Mouse (Mus musculus) liver, postnatal 0 days (tissue): ENCODE data around the gene Cdh23. TPM values are rescaled to one million over a fixed set of nuclear protein-coding genes. Genes with fewer than 3 reads are reported as not detected.

ENCODE experiments used
- ATAC-seq: fragments of 200-750 bp; cut with Nextera tagmentation; 2 replicates; pipeline ENCODE4 v1.8.0; 2017; ENCODE audit warnings: mild to moderate bottlenecking, moderate library complexity
- DNase-seq: peaks from one replicate; pipeline ENCODE4 v3.0.0-alpha.2; 2016
- H3K27ac ChIP-seq: fragments of 300-500 bp; sonication (generic); 2 replicates; pipeline ENCODE4 v1.5.1; 2014; ENCODE audit warnings: antibody characterized with exemption, moderate library complexity, mild to moderate bottlenecking, low read depth
- H3K27me3 ChIP-seq: fragments of 300-500 bp; sonication (generic); 2 replicates; pipeline ENCODE4 v1.6.1; 2014; ENCODE audit warnings: low read length, control low read depth, mixed read lengths; ENCODE audit not compliant: insufficient read depth
- H3K36me3 ChIP-seq: fragments of 300-500 bp; sonication (generic); replicated peaks from 2 replicates; pipeline ENCODE4 v1.6.1; 2014; ENCODE audit warnings: mild to moderate bottlenecking, control low read depth, low read length, moderate library complexity, mixed read lengths; ENCODE audit not compliant: insufficient read depth
- H3K4me1 ChIP-seq: fragments of 300-500 bp; sonication (generic); 2 replicates; pipeline ENCODE4 v1.6.1; 2014; ENCODE audit warnings: antibody characterized with exemption, mild to moderate bottlenecking, control low read depth; ENCODE audit not compliant: insufficient read depth
- H3K4me2 ChIP-seq: fragments of 300-500 bp; sonication (generic); 2 replicates; pipeline ENCODE4 v1.6.1; 2014; ENCODE audit warnings: low read depth, mild to moderate bottlenecking, low read length, moderate library complexity, mixed read lengths
- H3K4me3 ChIP-seq: fragments of 300-500 bp; sonication (generic); 2 replicates; pipeline ENCODE4 v1.5.1; 2014; ENCODE audit warnings: low read depth, low read length
- H3K9ac ChIP-seq: fragments of 300-500 bp; sonication (generic); replicated peaks from 2 replicates; pipeline ENCODE4 v1.6.1; 2014; ENCODE audit warnings: mild to moderate bottlenecking, moderate library complexity
- H3K9me3 ChIP-seq: fragments of 300-500 bp; sonication (generic); 2 replicates; pipeline ENCODE4 v1.6.1; 2016; ENCODE audit warnings: mild to moderate bottlenecking, control low read depth, low read length, mixed read lengths
- CTCF ChIP-seq: sonication (generic); IDR thresholded peaks from 2 replicates; pipeline ENCODE4 v1.5.1; 2016; ENCODE audit warnings: antibody characterized with exemption, low read depth
- EP300 ChIP-seq: IDR thresholded peaks from 2 replicates; pipeline ENCODE4 v1.6.1; 2016; ENCODE audit warnings: antibody characterized with exemption, low read depth, mild to moderate bottlenecking
- WGBS: fragments of 180-500 bp; shearing (Covaris S2); extraction: QIAGEN DNeasy Blood & Tissue Kit; methylation state at CpG from one replicate; pipeline ENCODE4 v1.1.7; 2014; ENCODE audit not compliant: insufficient replicate concordance; 5-methylcytosine and 5-hydroxymethylcytosine counted together
- polyA plus RNA-seq: library from polyadenylated mRNA; unstranded; fragments of >200 nt; fragmentation: Nextera tagmentation; extraction: Ambion mirVana; gene quantifications from 2 replicates; pipeline ENCODE4 v1.2.1, GENCODE M21; 2015

Cdh23 gene
- polyA plus RNA-seq, 1 experiment from 2014 or later = 0.28 TPM

GRCm38 (mm10) chr10:60405460-60406177, 290.7 kb downstream of the Cdh23 start:
- Histone ChIP-seq H3K4me2 (no peak overlapping the region), H3K36me3 (no peaks in the 10 kb centered on the region), H3K9ac (no peak overlapping the region), H3K27me3 (no peaks in the 10 kb centered on the region), H3K4me1 (no peaks in the 10 kb centered on the region), H3K27ac (no peak overlapping the region), H3K4me3 (no peak overlapping the region), H3K9me3 (no peaks in the 10 kb centered on the region)
- WGBS = 44% methylated on average over 7 of the region's 7 CpGs
- DNase-seq (no peak), ATAC-seq (no peak)
- TF ChIP-seq CTCF (no peak), EP300 (no peak)

GRCm38 (mm10) chr10:60400507-60401295, 295.6 kb downstream of the Cdh23 start:
- H3K4me3 ChIP-seq = no peak overlapping the region
- H3K9me3 ChIP-seq = no peaks in the 10 kb centered on the region
- DNase-seq = no peak
- no peaks in the 10 kb centered on the region for H3K27me3 ChIP-seq
- 77% methylated on average over 11 of the region's 11 CpGs for WGBS
- no peak overlapping the region for H3K9ac ChIP-seq
- ATAC-seq = no peak
- H3K4me2 ChIP-seq = no peak overlapping the region
- no peaks in the 10 kb centered on the region for H3K36me3 ChIP-seq
- TF ChIP-seq EP300 = no peak
- no peak for TF ChIP-seq CTCF
- no peaks in the 10 kb centered on the region for H3K4me1 ChIP-seq
- H3K27ac ChIP-seq = no peak overlapping the region

GRCm38 (mm10) chr10:60399449-60399848, 296.8 kb downstream of the Cdh23 start, which contains the start of gene Gm17455:
Gene Gm17455 (plus strand): TSS chr10:60399726.
- Histone ChIP-seq H3K9ac (no peak within 1 kb of the TSS), H3K27me3 (no peaks in the 10 kb centered on the region), H3K27ac (no peak within 1 kb of the TSS), H3K9me3 (no peaks in the 10 kb centered on the region), H3K36me3 (no peaks in the 10 kb centered on the region), H3K4me3 (no peak within 1 kb of the TSS), H3K4me2 (no peak within 1 kb of the TSS), H3K4me1 (no peaks in the 10 kb centered on the region)
- TF ChIP-seq CTCF = no peak
- no peak for TF ChIP-seq EP300
- ATAC-seq = no peak
- WGBS = 64% methylated on average over 7 of the region's 7 CpGs
- no peak for DNase-seq

GRCm38 (mm10) chr10:60398051-60398814, 298.1 kb downstream of the Cdh23 start:
- Histone ChIP-seq H3K9ac (no peak overlapping the region), H3K4me3 (no peak overlapping the region), H3K4me1 (no peaks in the 10 kb centered on the region), H3K9me3 (no peaks in the 10 kb centered on the region), H3K27me3 (no peaks in the 10 kb centered on the region), H3K36me3 (no peaks in the 10 kb centered on the region), H3K27ac (no peak overlapping the region), H3K4me2 (no peak overlapping the region)
- DNase-seq (no peak), ATAC-seq (no peak)
- WGBS = 57% methylated on average over 10 of the region's 10 CpGs
- TF ChIP-seq EP300 = no peak
- TF ChIP-seq CTCF = peak; percentile 45

DNA sequence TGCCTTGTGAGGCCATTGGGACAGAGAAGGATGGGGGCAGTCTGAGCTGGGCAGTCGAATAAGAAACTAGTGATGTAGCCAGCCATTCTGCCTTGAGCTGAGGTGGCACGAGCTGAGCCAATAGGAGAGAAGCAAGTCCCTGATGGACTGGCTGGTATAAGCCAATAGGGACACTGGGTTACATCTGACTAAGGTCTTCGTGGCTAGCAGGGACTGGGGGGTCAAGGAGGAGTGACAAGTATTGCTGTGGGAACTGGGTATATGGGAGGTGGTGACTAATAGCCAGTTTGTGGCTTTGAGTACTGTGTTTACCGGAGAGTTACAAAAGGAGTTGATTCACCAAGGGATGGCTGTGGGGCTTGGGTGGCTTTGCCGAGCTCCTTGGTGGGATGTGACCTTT, 300.7 kb downstream of the Cdh23 start:
- no peak for ATAC-seq
- Histone ChIP-seq H3K36me3 (no peaks in the 10 kb centered on the region), H3K9me3 (no peaks in the 10 kb centered on the region), H3K9ac (no peak overlapping the region), H3K4me2 (no peak overlapping the region), H3K4me3 (no peak overlapping the region), H3K4me1 (peaks cover 6% of the 10 kb centered on the region; the same call in 1 of the 2 replicates), H3K27me3 (no peaks in the 10 kb centered on the region), H3K27ac (no peak overlapping the region)
- no peak for DNase-seq
- TF ChIP-seq EP300 (no peak), CTCF (no peak)
- WGBS = 53% methylated on average over 5 of the region's 5 CpGs

DNA sequence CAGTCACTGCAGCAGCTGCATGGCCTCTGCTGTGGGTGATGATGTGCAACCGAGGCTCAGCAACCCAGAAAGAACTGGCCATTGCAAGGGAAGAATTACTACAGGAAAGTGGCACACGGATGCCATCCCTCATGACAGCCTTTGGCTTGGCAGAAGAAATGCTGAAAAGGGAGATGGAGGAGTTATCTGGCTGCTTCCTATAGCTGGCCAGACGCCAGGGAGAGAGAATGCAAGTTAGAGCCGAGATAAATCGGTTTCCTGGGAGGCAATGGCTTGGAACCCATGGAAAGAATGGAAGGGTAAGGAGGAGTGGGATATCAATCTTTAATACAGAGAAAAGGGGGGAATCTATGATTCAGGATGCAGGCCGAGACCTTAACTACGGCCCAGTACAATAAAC, 301.4 kb downstream of the Cdh23 start:
- no peak overlapping the region for H3K4me3 ChIP-seq
- no peak overlapping the region for H3K9ac ChIP-seq
- TF ChIP-seq CTCF = no peak
- H3K4me2 ChIP-seq = no peak overlapping the region
- DNase-seq = no peak
- no peak overlapping the region for H3K27ac ChIP-seq
- peaks cover 10% of the 10 kb centered on the region for H3K4me1 ChIP-seq
- no peak for ATAC-seq
- no peaks in the 10 kb centered on the region for H3K9me3 ChIP-seq
- no peaks in the 10 kb centered on the region for H3K27me3 ChIP-seq
- WGBS = 73% methylated on average over 7 of the region's 7 CpGs
- no peaks in the 10 kb centered on the region for H3K36me3 ChIP-seq
